Mouse (Mus musculus) G1E (cell line): ENCODE measurements around the gene Ppm1e. TPM values are rescaled to one million over a fixed set of nuclear protein-coding genes. Genes with fewer than 3 reads are reported as not detected.

ENCODE experiments used
- ATAC-seq: 2 replicates; pipeline ENCODE4 v1.8.0; 2016; ENCODE audit warnings: mild to moderate bottlenecking; ENCODE audit not compliant: insufficient number of reproducible peaks, poor library complexity, low FRiP score, severe bottlenecking; ENCODE audit errors: extremely low read depth
- DNase-seq: peaks from one replicate; pipeline ENCODE4 v3.0.0; 2012; ENCODE audit warnings: low spot score
- H3K27me3 ChIP-seq: 2 replicates; pipeline ENCODE4 v1.6.1; 2012; ENCODE audit warnings: mild to moderate bottlenecking, low read length, inconsistent platforms; ENCODE audit not compliant: insufficient read depth
- H3K36me3 ChIP-seq: replicated peaks from 2 replicates; pipeline ENCODE3; 2012; ENCODE audit warnings: mild to moderate bottlenecking, inconsistent platforms
- H3K4me1 ChIP-seq: 2 replicates; pipeline ENCODE4 v1.6.1; 2012; ENCODE audit warnings: low read depth, low read length, inconsistent platforms, mixed read lengths; ENCODE audit not compliant: insufficient read depth
- H3K4me3 ChIP-seq: 2 replicates; pipeline ENCODE4 v1.5.1; 2012; ENCODE audit warnings: low read depth, mild to moderate bottlenecking, inconsistent platforms, low read length, moderate library complexity, mixed read lengths
- H3K9me3 ChIP-seq: replicated peaks from 2 replicates; pipeline ENCODE4 v1.6.1; 2012; ENCODE audit warnings: inconsistent platforms
- CTCF ChIP-seq: IDR thresholded peaks from 2 replicates; pipeline ENCODE4 v1.5.1; 2012; ENCODE audit warnings: low read depth, low read length, inconsistent platforms, mixed read lengths
- GATA1 ChIP-seq: IDR thresholded peaks from 2 replicates; pipeline ENCODE4 v1.6.1; 2012; ENCODE audit warnings: borderline replicate concordance, low read length, inconsistent platforms, mixed read lengths
- GATA2 ChIP-seq: IDR thresholded peaks from 2 replicates; pipeline ENCODE4 v1.6.1; 2012; ENCODE audit warnings: low read depth, low read length, inconsistent platforms, borderline replicate concordance
- POLR2AphosphoS5 ChIP-seq: IDR thresholded peaks from 2 replicates; pipeline ENCODE4 v1.6.1; 2012; ENCODE audit warnings: low read depth, low read length, inconsistent platforms; ENCODE audit not compliant: insufficient replicate concordance
- TAL1 ChIP-seq: conservative IDR thresholded peaks from 2 replicates; pipeline ENCODE4 v1.6.1; 2012; ENCODE audit warnings: low read depth, low read length, inconsistent platforms, mixed read lengths
- polyA plus RNA-seq: library from polyadenylated mRNA; stranded (reverse); fragments of >175 nt; gene quantifications from 2 replicates; pipeline ENCODE4 v1.2.3, GENCODE M21; 2012
- total RNA-seq, 2 experiments: library from RNA; stranded (forward) in 1 of 2; stranded (reverse) in 1 of 2; fragments of 200-1000 nt in 1 of 2; fragments of >200 nt in 1 of 2; fragmentation: Nextera tagmentation in 1 of 2; gene quantifications; 2 replicates each; pipeline ENCODE4 v1.2.3; 2014 to 2017

Ppm1e gene
- total and polyA plus RNA-seq, 3 experiments, result 0.82 TPM; not detected in 2

- no peaks in the 10 kb centered on the region for H3K9me3 ChIP-seq
- DNase-seq, result no peak
- TF ChIP-seq GATA1 (no peak), TAL1 (no peak), CTCF (no peak), POLR2AphosphoS5 (no peak), GATA2 (no peak)
- H3K27me3 ChIP-seq, result peaks cover 6% of the 10 kb centered on the region
- no peaks in the 10 kb centered on the region for H3K4me1 ChIP-seq
- ATAC-seq, result no peak
- H3K4me3 ChIP-seq, result no peak overlapping the region
- no peaks in the 10 kb centered on the region for H3K36me3 ChIP-seq
Observed at GRCm38 (mm10) chr11:87275420-87276048, 83.3 kb downstream of the Ppm1e start.

- H3K9me3 ChIP-seq, result no peaks in the 10 kb centered on the region
- H3K36me3 ChIP-seq, result no peaks in the 10 kb centered on the region
- H3K4me1 ChIP-seq, result no peaks in the 10 kb centered on the region
- H3K4me3 ChIP-seq, result no peak overlapping the region
- no peak for TF ChIP-seq TAL1
- no peak for TF ChIP-seq POLR2AphosphoS5
- no peak for TF ChIP-seq GATA1
- TF ChIP-seq GATA2, result no peak
- no peak for TF ChIP-seq CTCF
- DNase-seq, result no peak
- peaks cover 2% of the 10 kb centered on the region; the same call in 1 of the 2 replicates for H3K27me3 ChIP-seq
- no peak for ATAC-seq
Observed at GRCm38 (mm10) chr11:87272725-87273124, 86.1 kb downstream of the Ppm1e start.

- TF ChIP-seq CTCF (no peak), GATA1 (no peak), GATA2 (no peak), TAL1 (no peak), POLR2AphosphoS5 (no peak)
- DNase-seq (no peak), ATAC-seq (no peak)
- Histone ChIP-seq H3K4me1 (no peaks in the 10 kb centered on the region), H3K9me3 (no peaks in the 10 kb centered on the region), H3K27me3 (peaks cover 7% of the 10 kb centered on the region), H3K4me3 (no peak overlapping the region), H3K36me3 (no peaks in the 10 kb centered on the region)
Observed at GRCm38 (mm10) chr11:87271479-87271878, 87.3 kb downstream of the Ppm1e start.

GRCm38 (mm10) chr11:87270958-87271357 lies 87.9 kb downstream of the Ppm1e start:
- H3K27me3 ChIP-seq, result peaks cover 10% of the 10 kb centered on the region
- H3K4me1 ChIP-seq, result no peaks in the 10 kb centered on the region
- no peak for TF ChIP-seq POLR2AphosphoS5
- TF ChIP-seq CTCF, result no peak
- no peak for TF ChIP-seq GATA2
- no peak for TF ChIP-seq GATA1
- no peak for TF ChIP-seq TAL1
- no peak for DNase-seq
- no peaks in the 10 kb centered on the region for H3K9me3 ChIP-seq
- H3K36me3 ChIP-seq, result no peaks in the 10 kb centered on the region
- H3K4me3 ChIP-seq, result no peak overlapping the region
- no peak for ATAC-seq

GRCm38 (mm10) chr11:87270446-87270845 lies 88.4 kb downstream of the Ppm1e start:
- ATAC-seq, result no peak
- Histone ChIP-seq H3K4me1 (no peaks in the 10 kb centered on the region), H3K9me3 (no peaks in the 10 kb centered on the region), H3K27me3 (peaks cover 12% of the 10 kb centered on the region), H3K36me3 (no peaks in the 10 kb centered on the region), H3K4me3 (no peak overlapping the region)
- DNase-seq, result no peak
- TF ChIP-seq GATA2 (no peak), POLR2AphosphoS5 (no peak), TAL1 (no peak), GATA1 (no peak), CTCF (no peak)

- TF ChIP-seq GATA2, result no peak
- no peak for TF ChIP-seq POLR2AphosphoS5
- no peak for TF ChIP-seq GATA1
- TF ChIP-seq TAL1, result no peak
- no peak for TF ChIP-seq CTCF
- no peak for DNase-seq
- no peaks in the 10 kb centered on the region for H3K36me3 ChIP-seq
- H3K27me3 ChIP-seq, result peaks cover 17% of the 10 kb centered on the region
- H3K4me3 ChIP-seq, result no peak overlapping the region
- no peak for ATAC-seq
- no peaks in the 10 kb centered on the region for H3K9me3 ChIP-seq
- H3K4me1 ChIP-seq, result no peaks in the 10 kb centered on the region
Observed at GRCm38 (mm10) chr11:87268803-87269202, 90.0 kb downstream of the Ppm1e start.
